Mouse (Mus musculus): ENCODE measurements around the gene Tbcd.

- no peak for TF ChIP-seq USF1 (IDR thresholded peaks at IDR 0.05; ENCODE audit: low read depth)
- TF ChIP-seq MAX (IDR thresholded peaks at IDR 0.05; ENCODE audit: low read depth) = no peak
- no peak for TF ChIP-seq POLR2A (IDR thresholded peaks at IDR 0.05; ENCODE audit: insufficient read length, low read depth)
- TF ChIP-seq POLR2AphosphoS2 (IDR thresholded peaks at IDR 0.05; ENCODE audit: insufficient read length, low read depth) = no peak
- TF ChIP-seq MYOG (IDR thresholded peaks at IDR 0.05; ENCODE audit: control insufficient read depth in 1 of 3, insufficient read depth in 1 of 3, insufficient read length in 2 of 3, low read depth in 2 of 3) = no peak
Measured at GRCm38 (mm10) chr11:121653631-121654030, 201.9 kb downstream of the Tbcd start.
